Mouse (Mus musculus) left cerebral cortex, postnatal 14 days (tissue): ENCODE measurements around the gene Pla2g4c. TPM values are rescaled to one million over a fixed set of nuclear protein-coding genes. Genes with fewer than 3 reads are reported as not detected.
A peak's percentile ranks its signal among the peaks of the same experiment; 100 is the strongest.
"Not testable (repeated sequence)": the region's sequence is repeated elsewhere in the genome, so short reads cannot be mapped to it uniquely, and the experiment has no call there.

Source experiments
- DNase-seq, 2 experiments: peaks; one replicate each; pipeline ENCODE4 v3.0.0; 2021 to 2022; ENCODE audit warnings: low spot score in 2 of 2, mixed read lengths in 1 of 2
- intact Hi-C: fragments of 180-260 bp; cut with DNase I; formaldehyde crosslinking; loops from one replicate; pipeline ENCODE4 v1.15.1; 2025
- long read RNA-seq, 2 experiments: library from polyadenylated mRNA; stranded (forward); transcript quantifications; one replicate each; pipeline ENCODE4 v2.0.0; 2021
- total RNA-seq, 2 experiments: library from RNA; stranded (reverse); gene quantifications; 2 replicates each; pipeline ENCODE4 v1.2.3; 2021

Gene Pla2g4c
- total RNA-seq = under 1 TPM; 0.17 to 0.18 TPM
- long read RNA-seq, experiment 1 = 0 reads
- long read RNA-seq, experiment 2 = 0 reads

GRCm38 (mm10) chr7:13324316-13324715 is at the start of gene Pla2g4c:
Pla2g4c (plus strand) TSS chr7:13324655.
- intact Hi-C loops = no loop called here
- no peak for DNase-seq

- intact Hi-C loops = no loop called here
- no peak for DNase-seq
Measured at GRCm38 (mm10) chr7:13277081-13277480, 47.4 kb upstream of the Pla2g4c start, which contains the start of gene Lig1. Lig1 (plus strand) TSS chr7:13277283.

- DNase-seq = no peak
- intact Hi-C loops = no loop called here
Measured at GRCm38 (mm10) chr7:13277833-13278232, 46.6 kb upstream of the Pla2g4c start.

GRCm38 (mm10) chr7:13278308-13278891 is 46.1 kb upstream of the Pla2g4c start, which contains the start of gene Zswim9:
Zswim9 (minus strand) TSS chr7:13278721.
- intact Hi-C loops = no loop called here
- peak; percentile 92 to 94 for DNase-seq

GRCm38 (mm10) chr7:13278957-13279356 is 45.5 kb upstream of the Pla2g4c start:
- intact Hi-C loops, DNase-seq: not testable (repeated sequence)

GRCm38 (mm10) chr7:13288621-13289020 is 35.8 kb upstream of the Pla2g4c start:
- intact Hi-C loops = loop anchor here (2.0 kb wide), 1 partner anchor 222 kb away; no protein-coding TSS in a partner anchor
- peak; percentile 40 to 51 for DNase-seq

- DNase-seq = no peak
- intact Hi-C loops = loop anchor here (10.0 kb wide), 1 partner anchor 65 kb away; no protein-coding TSS in a partner anchor
Measured at GRCm38 (mm10) chr7:13290041-13290675, 34.3 kb upstream of the Pla2g4c start.

GRCm38 (mm10) chr7:13291370-13291769 is 33.1 kb upstream of the Pla2g4c start:
- no peak for DNase-seq
- intact Hi-C loops = loop anchor here (10.0 kb wide), 1 partner anchor 63 kb away; no protein-coding TSS in a partner anchor

GRCm38 (mm10) chr7:13293878-13294855 is 30.3 kb upstream of the Pla2g4c start:
- intact Hi-C loops = loop anchor here (10.0 kb wide), 1 partner anchor 61 kb away; no protein-coding TSS in a partner anchor
- no peak for DNase-seq

- intact Hi-C loops = loop anchor here (10.0 kb wide), 1 partner anchor 60 kb away; no protein-coding TSS in a partner anchor
- DNase-seq = no peak
Measured at GRCm38 (mm10) chr7:13295256-13295655, 29.2 kb upstream of the Pla2g4c start.

- no peak for DNase-seq
- intact Hi-C loops = loop anchor here (10.0 kb wide), 1 partner anchor 57 kb away; no protein-coding TSS in a partner anchor
Measured at GRCm38 (mm10) chr7:13297636-13298035, 26.8 kb upstream of the Pla2g4c start.

- intact Hi-C loops = loop anchor here (10.0 kb wide), 1 partner anchor 56 kb away; no protein-coding TSS in a partner anchor
- DNase-seq = no peak
Measured at GRCm38 (mm10) chr7:13298821-13299220, 25.6 kb upstream of the Pla2g4c start.

GRCm38 (mm10) chr7:13301643-13302042 is 22.8 kb upstream of the Pla2g4c start:
- intact Hi-C loops = no loop called here
- no peak for DNase-seq

GRCm38 (mm10) chr7:13302780-13303179 is 21.7 kb upstream of the Pla2g4c start:
- intact Hi-C loops = no loop called here
- DNase-seq = no peak

GRCm38 (mm10) chr7:13303372-13303771 is 21.1 kb upstream of the Pla2g4c start:
- intact Hi-C loops = no loop called here
- no peak for DNase-seq

- DNase-seq = no peak
- intact Hi-C loops = no loop called here
Measured at GRCm38 (mm10) chr7:13309407-13309806, 15.0 kb upstream of the Pla2g4c start.

- intact Hi-C loops = no loop called here
Measured at GRCm38 (mm10) chr7:13310493-13311199, 13.8 kb upstream of the Pla2g4c start.

GRCm38 (mm10) chr7:13311401-13311800 is 13.1 kb upstream of the Pla2g4c start:
- intact Hi-C loops = no loop called here
- no peak for DNase-seq

More at GRCm38 (mm10) chr7:13310493-13311199, 13.8 kb upstream of the Pla2g4c start:
- no peak for DNase-seq
